Mouse (Mus musculus) embryonic facial prominence, embryonic 15.5 days (tissue): ENCODE results near the gene Eef1akmt2. TPM values are rescaled to one million over a fixed set of nuclear protein-coding genes. Genes with fewer than 3 reads are reported as not detected.

Experiments used
- ATAC-seq: fragments of 200-750 bp; cut with Nextera tagmentation; 2 replicates; pipeline ENCODE4 v1.8.0; 2017; ENCODE audit warnings: low read depth, moderate TSS enrichment; ENCODE audit not compliant: insufficient number of reproducible peaks, low FRiP score, low TSS enrichment
- H3K27ac ChIP-seq: fragments of 300-500 bp; sonication (generic); replicated peaks from 2 replicates; pipeline ENCODE4 v1.5.1; 2015; ENCODE audit warnings: mild to moderate bottlenecking, inconsistent platforms
- H3K27me3 ChIP-seq: fragments of 300-500 bp; sonication (generic); 2 replicates; pipeline ENCODE4 v1.6.1; 2015; ENCODE audit warnings: inconsistent platforms
- H3K36me3 ChIP-seq: fragments of 300-500 bp; sonication (generic); 2 replicates; pipeline ENCODE4 v1.6.1; 2015; ENCODE audit warnings: mild to moderate bottlenecking, inconsistent platforms
- H3K4me1 ChIP-seq: fragments of 300-500 bp; sonication (generic); 2 replicates; pipeline ENCODE4 v1.6.1; 2015; ENCODE audit warnings: inconsistent platforms
- H3K4me2 ChIP-seq: fragments of 300-500 bp; sonication (generic); replicated peaks from 2 replicates; pipeline ENCODE4 v1.6.1; 2015; ENCODE audit warnings: mild to moderate bottlenecking, inconsistent platforms
- H3K4me3 ChIP-seq: fragments of 300-500 bp; sonication (generic); replicated peaks from 2 replicates; pipeline ENCODE4 v1.5.1; 2015; ENCODE audit warnings: mild to moderate bottlenecking, inconsistent platforms
- H3K9ac ChIP-seq: fragments of 300-500 bp; sonication (generic); 2 replicates; pipeline ENCODE4 v1.6.1; 2015; ENCODE audit warnings: inconsistent platforms
- H3K9me3 ChIP-seq: fragments of 300-500 bp; sonication (generic); replicated peaks from 2 replicates; pipeline ENCODE4 v1.6.1; 2016; ENCODE audit warnings: inconsistent platforms
- WGBS: fragments of 180-500 bp; shearing (Covaris S2); methylation state at CpG from one replicate; pipeline ENCODE4 v1.1.7; 2015; 5-methylcytosine and 5-hydroxymethylcytosine counted together
- polyA plus RNA-seq: library from polyadenylated mRNA; unstranded; fragments of >200 nt; fragmentation: Nextera tagmentation; extraction: Ambion mirVana; gene quantifications from 2 replicates; pipeline ENCODE4 v1.2.1, GENCODE M21; 2015

The Eef1akmt2 gene
- polyA plus RNA-seq, 1 experiment from 2014 or later = 66.9 TPM

GRCm38 (mm10) chr7:132800868-132801267 is 51.6 kb downstream of the Eef1akmt2 start:
- Histone ChIP-seq H3K4me3 (no peak overlapping the region), H3K9me3 (no peaks in the 10 kb centered on the region), H3K4me1 (peaks cover 27% of the 10 kb centered on the region), H3K4me2 (no peak overlapping the region), H3K27me3 (no peaks in the 10 kb centered on the region), H3K36me3 (no peaks in the 10 kb centered on the region), H3K9ac (no peak overlapping the region), H3K27ac (no peak overlapping the region)
- 88% methylated on average over 10 of the region's 10 CpGs for WGBS
- ATAC-seq = no peak

- H3K27ac ChIP-seq = no peak overlapping the region
- no peak overlapping the region for H3K9ac ChIP-seq
- no peak overlapping the region for H3K4me2 ChIP-seq
- no peak for ATAC-seq
- no peaks in the 10 kb centered on the region for H3K27me3 ChIP-seq
- peaks cover 17% of the 10 kb centered on the region for H3K4me1 ChIP-seq
- WGBS = 87% methylated on average over 5 of the region's 5 CpGs
- no peak overlapping the region for H3K4me3 ChIP-seq
- H3K36me3 ChIP-seq = no peaks in the 10 kb centered on the region
- no peaks in the 10 kb centered on the region for H3K9me3 ChIP-seq
Observed at GRCm38 (mm10) chr7:132799119-132800016, 53.1 kb downstream of the Eef1akmt2 start.

GRCm38 (mm10) chr7:132795141-132795540 is 57.3 kb downstream of the Eef1akmt2 start:
- 93% methylated on average over 5 of the region's 5 CpGs for WGBS
- no peak overlapping the region for H3K4me3 ChIP-seq
- H3K27me3 ChIP-seq = no peaks in the 10 kb centered on the region
- H3K9ac ChIP-seq = no peak overlapping the region
- no peak overlapping the region for H3K27ac ChIP-seq
- no peaks in the 10 kb centered on the region for H3K36me3 ChIP-seq
- peaks cover 32% of the 10 kb centered on the region for H3K4me1 ChIP-seq
- H3K9me3 ChIP-seq = no peaks in the 10 kb centered on the region
- no peak overlapping the region for H3K4me2 ChIP-seq
- ATAC-seq = no peak

GRCm38 (mm10) chr7:132793467-132793866 is 59.0 kb downstream of the Eef1akmt2 start:
- no peak overlapping the region for H3K4me3 ChIP-seq
- WGBS = 54% methylated on average over 6 of the region's 6 CpGs
- peaks cover 35% of the 10 kb centered on the region for H3K4me1 ChIP-seq
- H3K4me2 ChIP-seq = no peak overlapping the region
- no peaks in the 10 kb centered on the region for H3K36me3 ChIP-seq
- H3K9me3 ChIP-seq = no peaks in the 10 kb centered on the region
- no peaks in the 10 kb centered on the region for H3K27me3 ChIP-seq
- no peak for ATAC-seq
- no peak overlapping the region for H3K27ac ChIP-seq
- H3K9ac ChIP-seq = no peak overlapping the region

GRCm38 (mm10) chr7:132790447-132791219 is 61.8 kb downstream of the Eef1akmt2 start:
- Histone ChIP-seq H3K4me3 (no peak overlapping the region), H3K9me3 (no peaks in the 10 kb centered on the region), H3K9ac (no peak overlapping the region), H3K27ac (0 out of 2 replicates have a peak overlapping the region, but pooled peaks have one; percentile 8), H3K27me3 (no peaks in the 10 kb centered on the region), H3K36me3 (no peaks in the 10 kb centered on the region), H3K4me1 (peaks cover 49% of the 10 kb centered on the region), H3K4me2 (no peak overlapping the region)
- no peak for ATAC-seq
- 81% methylated on average over 14 of the region's 14 CpGs for WGBS

- Histone ChIP-seq H3K9ac (no peak overlapping the region), H3K4me3 (no peak overlapping the region), H3K4me2 (no peak overlapping the region), H3K27me3 (no peaks in the 10 kb centered on the region), H3K4me1 (peaks cover 50% of the 10 kb centered on the region), H3K36me3 (no peaks in the 10 kb centered on the region), H3K27ac (no peak overlapping the region), H3K9me3 (no peaks in the 10 kb centered on the region)
- 93% methylated on average over 13 of the region's 13 CpGs for WGBS
- ATAC-seq = no peak
Observed at GRCm38 (mm10) chr7:132788826-132789225, 63.6 kb downstream of the Eef1akmt2 start.

- Histone ChIP-seq H3K9ac (no peak overlapping the region), H3K36me3 (no peaks in the 10 kb centered on the region), H3K27me3 (no peaks in the 10 kb centered on the region), H3K27ac (peak overlapping the region; percentile 34; the same call in 1 of the 2 replicates), H3K4me1 (peaks cover 39% of the 10 kb centered on the region), H3K4me3 (no peak overlapping the region), H3K4me2 (no peak overlapping the region), H3K9me3 (no peaks in the 10 kb centered on the region)
- no peak for ATAC-seq
- 89% methylated on average over 4 of the region's 4 CpGs for WGBS
Observed at GRCm38 (mm10) chr7:132787496-132788190, 64.8 kb downstream of the Eef1akmt2 start.

GRCm38 (mm10) chr7:132787022-132787421 is 65.5 kb downstream of the Eef1akmt2 start:
- H3K4me3 ChIP-seq = no peak overlapping the region
- H3K9ac ChIP-seq = no peak overlapping the region
- peaks cover 40% of the 10 kb centered on the region for H3K4me1 ChIP-seq
- H3K4me2 ChIP-seq = no peak overlapping the region
- H3K9me3 ChIP-seq = no peaks in the 10 kb centered on the region
- 97% methylated on average over 4 of the region's 4 CpGs for WGBS
- H3K27me3 ChIP-seq = no peaks in the 10 kb centered on the region
- no peaks in the 10 kb centered on the region for H3K36me3 ChIP-seq
- no peak for ATAC-seq
- peak overlapping the region; percentile 34; the same call in 1 of the 2 replicates for H3K27ac ChIP-seq

- Histone ChIP-seq H3K36me3 (no peaks in the 10 kb centered on the region), H3K27me3 (no peaks in the 10 kb centered on the region), H3K4me3 (no peak overlapping the region), H3K9me3 (no peaks in the 10 kb centered on the region), H3K9ac (no peak overlapping the region), H3K27ac (0 out of 2 replicates have a peak overlapping the region, but pooled peaks have one; percentile 68), H3K4me2 (no peak overlapping the region), H3K4me1 (peaks cover 40% of the 10 kb centered on the region)
- no peak for ATAC-seq
- WGBS = 48% methylated on average over 4 of the region's 4 CpGs
Observed at GRCm38 (mm10) chr7:132786522-132786921, 66.0 kb downstream of the Eef1akmt2 start.

- WGBS = 46% methylated on average over 7 of the region's 7 CpGs
- Histone ChIP-seq H3K36me3 (no peaks in the 10 kb centered on the region), H3K9me3 (no peaks in the 10 kb centered on the region), H3K4me1 (peaks cover 40% of the 10 kb centered on the region), H3K27me3 (no peaks in the 10 kb centered on the region), H3K4me2 (no peak overlapping the region), H3K9ac (no peak overlapping the region), H3K27ac (peak overlapping the region; percentile 68), H3K4me3 (no peak overlapping the region)
- no peak for ATAC-seq
Observed at GRCm38 (mm10) chr7:132786011-132786410, 66.5 kb downstream of the Eef1akmt2 start.

GRCm38 (mm10) chr7:132784101-132784500 is 68.4 kb downstream of the Eef1akmt2 start:
- 77% methylated on average over 5 of the region's 5 CpGs for WGBS
- ATAC-seq = no peak
- H3K9me3 ChIP-seq = no peaks in the 10 kb centered on the region
- H3K36me3 ChIP-seq = no peaks in the 10 kb centered on the region
- peaks cover 40% of the 10 kb centered on the region for H3K4me1 ChIP-seq
- H3K4me2 ChIP-seq = no peak overlapping the region
- no peak overlapping the region for H3K4me3 ChIP-seq
- no peak overlapping the region for H3K9ac ChIP-seq
- no peak overlapping the region for H3K27ac ChIP-seq
- H3K27me3 ChIP-seq = no peaks in the 10 kb centered on the region
